Mouse (Mus musculus): ENCODE measurements around the gene Tra2b.

GRCm38 (mm10) chr16:22264962-22265848 lies 600 bp downstream of the Tra2b start:
- TF ChIP-seq CTCF (IDR thresholded peaks at IDR 0.05; ENCODE audit: control insufficient read depth, insufficient read depth, low read length) (no peak), POLR2A (IDR thresholded peaks at IDR 0.05; ENCODE audit: borderline replicate concordance, control insufficient read depth, low read depth, low read length) (0 out of 2 replicates have a peak, but pooled peaks have one; percentile 15)

All from bone marrow, adult 2 months (tissue).